Mouse (Mus musculus) left cerebral cortex, postnatal 36 days (tissue): ENCODE measurements around the gene Ank3. TPM values are rescaled to one million over a fixed set of nuclear protein-coding genes. Genes with fewer than 3 reads are reported as not detected.

ENCODE experiments used
- DNase-seq, 2 experiments: peaks; one replicate each; pipeline ENCODE4 v3.0.0; 2021 to 2022; ENCODE audit warnings: low spot score in 2 of 2, mixed read lengths in 1 of 2
- intact Hi-C: fragments of 180-260 bp; cut with DNase I; formaldehyde crosslinking; loops from one replicate; pipeline ENCODE4 v1.15.1; 2025
- total RNA-seq, 2 experiments: library from RNA; stranded (reverse); gene quantifications; 2 replicates each; pipeline ENCODE4 v1.2.3; 2021

Gene Ank3
- total RNA-seq, 2 experiments from 2014 or later, result 498 to 546 TPM

GRCm38 (mm10) chr10:69724159-69724558 is 325.6 kb downstream of the Ank3 start:
- no peak for DNase-seq

GRCm38 (mm10) chr10:69725078-69725477 is 326.5 kb downstream of the Ank3 start:
- intact Hi-C loops, result no loop called here

More at GRCm38 (mm10) chr10:69724159-69724558, 325.6 kb downstream of the Ank3 start:
- intact Hi-C loops, result no loop called here

DNA sequence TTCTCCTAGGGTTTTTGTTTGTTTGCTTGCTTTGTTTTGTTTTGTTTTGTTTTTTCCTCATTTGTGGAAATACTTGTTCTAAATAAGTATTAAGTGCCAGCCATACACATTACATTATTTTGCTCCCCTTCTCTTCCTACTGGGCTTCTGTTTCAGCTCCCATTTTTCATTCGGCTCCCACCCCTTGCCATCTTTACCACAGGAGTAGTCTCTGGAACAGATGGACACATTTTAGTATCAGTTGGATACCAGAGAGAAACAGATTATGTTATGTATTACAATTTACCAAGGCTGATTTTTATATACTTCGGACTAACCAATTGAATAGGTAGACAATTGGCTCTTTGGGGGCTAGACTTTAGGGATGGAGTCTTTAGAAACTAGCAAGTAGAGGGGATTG is 327.7 kb downstream of the Ank3 start:
- DNase-seq, result no peak
- intact Hi-C loops, result no loop called here

More at GRCm38 (mm10) chr10:69725078-69725477, 326.5 kb downstream of the Ank3 start:
- no peak for DNase-seq

DNA sequence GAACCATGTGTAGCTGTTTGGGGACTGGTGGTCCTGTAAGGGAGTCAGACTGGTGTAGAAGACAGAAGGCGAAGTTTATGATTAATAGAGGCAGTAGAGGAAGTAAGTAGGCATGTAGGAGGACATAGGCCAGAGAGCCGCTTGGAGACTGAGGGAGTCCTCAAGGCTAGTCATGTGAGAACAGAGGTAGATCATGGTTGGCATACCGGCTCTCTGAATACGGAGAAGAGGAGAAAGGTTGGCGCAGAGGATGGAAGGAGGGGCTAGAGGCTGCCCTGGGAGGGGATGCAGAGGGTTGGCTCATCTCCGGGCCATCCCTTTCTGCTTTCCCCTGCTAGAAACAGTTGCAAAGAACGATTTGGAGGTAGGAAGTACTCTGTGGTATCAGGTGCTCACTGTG is 328.2 kb downstream of the Ank3 start:
- intact Hi-C loops, result no loop called here
- no peak for DNase-seq

DNA sequence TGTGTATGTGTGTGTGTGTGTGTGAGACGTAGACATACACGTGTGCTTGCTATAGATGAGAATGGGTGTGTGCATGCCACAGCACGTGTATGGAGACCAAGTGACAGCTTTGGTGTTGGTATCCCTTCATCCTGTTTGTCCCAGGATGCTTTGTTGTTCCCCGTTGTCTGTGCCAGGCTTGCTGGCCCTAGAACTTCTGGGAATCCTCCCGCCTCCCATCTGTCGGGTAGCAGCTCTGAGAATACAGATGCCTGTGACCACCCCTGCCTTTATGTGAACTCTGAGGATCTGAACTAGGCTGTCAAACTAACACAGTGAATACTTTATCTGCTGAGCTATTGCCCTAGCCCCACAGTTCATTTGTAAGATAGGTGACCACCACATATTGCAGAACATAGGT is 330.3 kb downstream of the Ank3 start:
- intact Hi-C loops, result no loop called here
- DNase-seq, result no peak

GRCm38 (mm10) chr10:69730351-69730871 is 331.8 kb downstream of the Ank3 start:
- DNase-seq, result no peak
- intact Hi-C loops, result no loop called here

DNA sequence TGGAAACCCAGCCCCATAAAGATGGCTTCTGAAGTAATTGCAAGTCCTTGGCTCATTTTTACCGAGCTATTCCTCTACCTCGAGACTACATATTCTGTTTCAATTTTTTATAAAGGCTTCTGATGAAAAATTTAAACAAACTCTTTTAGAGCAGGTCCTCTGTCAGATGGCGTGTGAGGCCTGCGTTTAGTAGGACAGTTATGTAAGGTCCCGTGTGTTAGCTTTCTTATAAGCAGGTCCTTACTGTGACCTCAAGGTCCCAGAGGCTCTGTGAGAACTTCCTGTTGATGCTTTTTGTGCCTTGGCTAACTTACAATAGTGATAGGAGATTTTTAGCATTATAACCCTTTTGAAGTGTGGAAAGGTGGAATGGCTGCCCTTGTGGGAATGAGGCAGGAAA is 332.8 kb downstream of the Ank3 start:
- intact Hi-C loops, result no loop called here

DNA sequence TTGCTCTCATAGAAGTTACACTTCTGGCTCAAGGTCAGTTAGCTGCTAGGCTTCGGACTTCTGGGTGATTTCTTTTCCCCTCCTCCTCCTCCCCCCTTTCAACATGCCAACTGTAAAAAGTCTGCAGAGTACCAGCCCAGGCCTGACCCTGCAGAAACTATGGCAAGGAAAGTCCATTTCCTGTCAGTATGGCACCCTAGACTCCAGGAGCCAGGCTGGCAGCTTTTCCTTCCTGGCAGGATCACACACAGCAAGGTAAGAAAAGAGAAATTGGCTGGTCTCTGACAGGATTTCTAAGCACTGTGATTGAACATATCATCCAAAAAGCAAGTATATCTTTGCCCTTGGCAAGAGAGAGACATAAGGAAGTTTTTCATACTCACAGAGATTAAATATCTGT is 333.3 kb downstream of the Ank3 start:
- intact Hi-C loops, result no loop called here
- no peak for DNase-seq

More for the DNA sequence above, 332.8 kb downstream of the Ank3 start:
- DNase-seq, result no peak

- intact Hi-C loops, result no loop called here
- no peak for DNase-seq
These were observed 337.7 kb downstream of the Ank3 start for GRCm38 (mm10) chr10:69736241-69736640.

DNA sequence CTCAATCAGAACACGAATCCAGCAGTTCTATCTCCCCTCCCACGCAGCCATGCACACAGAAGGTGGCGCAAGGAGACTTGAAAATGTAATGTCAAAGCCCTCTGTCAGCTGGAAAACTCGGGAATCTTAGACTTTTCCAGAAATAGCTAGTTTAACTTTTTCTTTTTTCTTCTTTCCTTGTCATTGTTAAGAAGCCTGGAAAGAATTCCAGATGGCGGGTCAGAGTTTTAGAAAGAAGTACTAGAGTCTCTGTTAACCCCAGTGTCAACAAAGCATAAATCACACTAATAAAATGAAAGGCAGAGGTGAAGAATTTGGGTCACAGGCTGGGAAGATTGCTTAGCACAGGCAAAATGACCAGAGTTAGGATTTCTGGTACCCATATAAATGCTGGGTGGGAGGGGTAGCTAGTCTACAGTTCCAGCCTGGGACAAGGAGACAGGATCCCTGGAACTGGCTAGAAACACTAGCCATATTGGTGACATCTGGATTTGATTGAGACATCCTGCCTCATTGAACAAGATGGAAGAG is 340.2 kb downstream of the Ank3 start:
- intact Hi-C loops, result no loop called here
- no peak for DNase-seq

GRCm38 (mm10) chr10:69742528-69742927 is 344.0 kb downstream of the Ank3 start:
- intact Hi-C loops, result loop anchor here (5.0 kb wide), 1 partner anchor 35 kb away; no protein-coding TSS in a partner anchor
- DNase-seq, result no peak

- no peak for DNase-seq
- intact Hi-C loops, result loop anchor here (5.0 kb wide), 1 partner anchor 37 kb away; no protein-coding TSS in a partner anchor
These were observed 345.6 kb downstream of the Ank3 start for GRCm38 (mm10) chr10:69744181-69744580.

GRCm38 (mm10) chr10:69744871-69745270 is 346.3 kb downstream of the Ank3 start:
- DNase-seq, result no peak
- intact Hi-C loops, result loop anchor here (5.0 kb wide), 1 partner anchor 38 kb away; no protein-coding TSS in a partner anchor

- intact Hi-C loops, result no loop called here
- no peak for DNase-seq
These were observed 347.7 kb downstream of the Ank3 start for GRCm38 (mm10) chr10:69746322-69746721.

- intact Hi-C loops, result no loop called here
- DNase-seq, result no peak
These were observed 348.2 kb downstream of the Ank3 start for GRCm38 (mm10) chr10:69746730-69747129.

DNA sequence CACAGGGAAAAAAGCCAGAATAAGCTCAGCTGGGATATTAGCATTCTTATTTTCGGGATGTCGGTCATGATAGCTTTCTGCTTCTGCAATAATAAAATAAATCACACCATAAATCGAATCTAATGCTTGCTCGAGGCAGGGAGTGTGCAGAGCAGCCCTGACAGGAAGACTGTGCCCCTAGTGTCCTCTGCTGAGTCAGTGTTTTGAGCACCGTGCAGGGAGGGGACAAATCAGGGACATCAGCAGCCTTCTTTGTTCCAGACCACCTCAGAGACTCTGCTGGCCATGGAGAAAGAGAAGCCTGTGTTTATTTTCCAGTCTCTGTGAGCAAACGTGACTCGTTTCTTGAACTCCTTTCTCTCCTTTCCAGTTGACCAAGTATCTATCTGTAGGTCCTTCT is 352.8 kb downstream of the Ank3 start:
- intact Hi-C loops, result no loop called here
- no peak for DNase-seq

GRCm38 (mm10) chr10:69753464-69753863 is 354.9 kb downstream of the Ank3 start:
- no peak for DNase-seq
- intact Hi-C loops, result no loop called here

DNA sequence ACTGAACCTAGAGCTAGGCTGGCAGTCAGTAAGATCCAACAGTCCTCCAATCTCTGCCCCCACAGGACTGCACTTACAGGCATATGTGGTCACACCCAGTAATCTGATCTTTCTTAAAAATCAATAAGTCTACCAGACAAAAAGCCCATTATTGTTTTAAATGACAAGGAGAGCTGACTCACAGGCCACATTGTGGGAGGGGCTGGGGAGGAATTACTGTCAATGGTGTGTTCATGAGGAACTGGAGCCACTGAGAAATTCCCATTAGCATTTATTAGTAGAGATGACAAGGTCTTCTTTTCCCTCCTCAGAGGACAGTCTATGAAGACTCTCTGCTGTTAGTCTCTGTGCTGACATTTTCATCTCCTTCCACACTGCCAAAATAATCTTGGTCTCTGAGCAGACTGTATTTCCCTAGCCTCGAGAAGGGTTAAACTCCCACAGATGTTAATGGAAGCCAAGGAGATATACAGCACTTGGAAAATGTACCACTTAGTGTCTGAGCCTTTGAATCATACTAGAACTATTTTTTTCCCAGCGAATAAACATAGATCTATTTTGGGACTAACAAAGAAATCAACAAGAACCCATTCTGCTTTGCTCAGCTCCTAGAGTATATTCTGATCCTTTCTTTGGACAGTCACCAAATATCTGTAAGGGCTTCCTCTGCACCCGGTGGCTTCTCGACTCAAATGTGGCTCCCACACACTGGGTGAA is 358.5 kb downstream of the Ank3 start:
- no peak for DNase-seq
- intact Hi-C loops, result loop anchor here (5.0 kb wide), 1 partner anchor 45 kb away; no protein-coding TSS in a partner anchor

DNA sequence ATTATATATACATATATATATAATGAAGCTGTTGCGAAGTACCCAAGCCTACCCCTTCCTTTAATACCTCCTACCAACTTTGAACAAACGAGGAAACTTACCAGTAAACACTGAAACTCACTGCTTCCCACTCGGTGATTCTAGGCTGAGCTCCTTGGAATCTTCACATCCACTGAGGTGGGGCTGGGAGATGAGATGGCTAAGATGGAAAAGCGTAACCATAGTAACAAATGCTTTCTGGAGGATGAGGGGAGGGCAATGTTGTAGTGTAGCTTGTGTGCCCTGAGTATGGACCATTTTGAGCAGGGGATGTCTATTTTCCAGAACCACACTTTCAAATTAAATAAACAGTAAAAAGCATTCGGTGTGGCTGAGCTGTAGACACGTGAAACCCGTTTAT is 364.4 kb downstream of the Ank3 start:
- intact Hi-C loops, result no loop called here

GRCm38 (mm10) chr10:69764402-69764801 is 365.8 kb downstream of the Ank3 start:
- no peak for DNase-seq
- intact Hi-C loops, result no loop called here

More for the DNA sequence above, 364.4 kb downstream of the Ank3 start:
- no peak for DNase-seq

DNA sequence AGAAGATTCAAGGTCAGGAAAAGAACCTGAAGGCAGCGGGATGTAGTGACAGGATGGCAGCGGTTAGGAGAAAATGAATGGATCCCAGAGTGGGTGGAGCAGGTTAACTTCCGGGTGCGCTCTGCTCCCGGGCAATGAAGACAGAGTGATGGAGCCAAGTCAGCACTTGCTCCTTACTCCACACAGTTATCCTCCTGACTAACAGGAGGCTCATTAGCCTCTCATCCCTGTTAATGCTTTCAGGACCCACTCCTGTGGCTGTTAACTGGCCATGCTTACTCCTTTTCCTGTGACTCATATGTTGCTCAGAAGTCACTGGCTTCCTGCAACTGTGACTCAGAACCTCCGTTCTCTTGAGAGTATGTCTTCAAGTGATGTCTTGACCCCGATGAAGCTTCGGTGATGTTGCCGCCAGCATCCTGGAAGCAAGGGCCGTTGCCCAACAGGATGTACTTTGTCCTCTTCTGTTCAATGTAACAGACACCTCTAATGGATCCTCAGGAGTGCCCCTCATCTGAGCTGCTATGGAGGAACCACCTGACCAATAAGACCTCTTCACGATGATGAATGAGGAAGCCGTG is 378.6 kb downstream of the Ank3 start:
- DNase-seq, result no peak
- intact Hi-C loops, result no loop called here
